Comparison of ENCODE assay signal across 8 mouse cellular contexts in the genomic region with DNA sequence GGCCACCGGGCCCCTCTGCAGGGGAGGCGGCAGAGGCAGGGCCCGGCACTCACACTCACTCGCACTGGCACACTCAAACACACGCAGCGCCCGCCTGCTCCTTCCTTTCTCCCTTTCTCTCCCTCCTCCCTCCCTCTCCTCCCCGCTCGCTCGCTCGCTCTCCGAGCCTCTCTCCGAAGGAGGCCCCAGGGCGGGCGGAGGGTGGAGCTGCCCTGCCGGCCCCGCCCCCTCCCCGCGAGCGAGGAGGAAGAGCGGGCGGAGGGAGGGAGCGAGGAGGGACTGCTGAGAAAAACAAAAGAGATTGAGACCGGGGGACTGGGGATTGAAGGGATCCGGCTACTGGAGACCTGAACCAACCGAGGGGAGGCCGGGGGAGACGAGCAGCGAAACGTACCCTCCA. TPM values are rescaled to one million over a fixed set of nuclear protein-coding genes. Genes with fewer than 3 reads are reported as not detected.
DNase-seq lines count a peak whose midpoint lies in the region; ATAC-seq lines count a peak whose summit lies in the region.

No protein-coding gene starts in this region.

- 4% methylated on average over 29 of the region's 30 CpGs for WGBS in embryonic facial prominence, embryonic 10.5 days

- H3K27ac ChIP-seq in embryonic facial prominence, embryonic 10.5 days (replicated peaks), result peak overlapping the region; percentile 96

- DNase-seq in 3134 (ENCODE audit: extremely low read depth, insufficient read length, low spot score), result peak; percentile 87
- peak; percentile 96 for DNase-seq in adrenal gland, postnatal 14 days
- DNase-seq in embryonic facial prominence, embryonic 10.5 days (ENCODE audit: low spot score), result peak; percentile 96
- DNase-seq in heart, adult 11 months, result peak; percentile 99
- DNase-seq in kidney, adult 18-20 months, result peak; percentile 90
- peak; percentile 96 for DNase-seq in liver
- peak; percentile 92 to 96 for DNase-seq in spleen, postnatal 4 days (ENCODE audit: low spot score in 2 of 2)

- ATAC-seq in monocyte, adult 5-6 weeks (replicated peaks; ENCODE audit: insufficient number of reproducible peaks, low FRiP score, low TSS enrichment, poor library complexity, severe bottlenecking), result peak; percentile 82

- H3K9me3 ChIP-seq in embryonic facial prominence, embryonic 10.5 days, result no peaks in the 10 kb centered on the region

- H3K27me3 ChIP-seq in embryonic facial prominence, embryonic 10.5 days (replicated peaks; ENCODE audit: low read depth, poor library complexity, severe bottlenecking), result no peaks in the 10 kb centered on the region

- peaks cover 33% of the 10 kb centered on the region for H3K36me3 ChIP-seq in embryonic facial prominence, embryonic 10.5 days (replicated peaks)

- peak overlapping the region; percentile 94 for H3K4me3 ChIP-seq in embryonic facial prominence, embryonic 10.5 days

- H3K4me1 ChIP-seq in embryonic facial prominence, embryonic 10.5 days, result peaks cover 78% of the 10 kb centered on the region

RNA-seq across cellular contexts. Expression of gene Pprc1, which starts 5.2 kb away (rescaled TPM):
- total RNA-seq in adrenal gland, postnatal 14 days (2021), result 32.9 and 33.8 TPM in 2 replicates
- polyA plus RNA-seq in embryonic facial prominence, embryonic 10.5 days (2016; fragmentation: Nextera tagmentation; extraction: Ambion mirVana), result 55.2 and 65.1 TPM in 2 replicates
- total RNA-seq in monocyte, adult 5-6 weeks (2017), result 4.4 to 21.4 TPM (median 6.6 TPM) in 3 replicates

RNA-seq across cellular contexts. Expression of gene Ldb1, which starts 5.5 kb away (rescaled TPM):
- 63.1 and 82.7 TPM in 2 replicates for total RNA-seq in adrenal gland, postnatal 14 days (2021)
- 95.0 and 97.8 TPM in 2 replicates for polyA plus RNA-seq in embryonic facial prominence, embryonic 10.5 days (2016; fragmentation: Nextera tagmentation; extraction: Ambion mirVana)
- 90.1 to 143 TPM (median 108 TPM) in 3 replicates for total RNA-seq in monocyte, adult 5-6 weeks (2017)

RNA-seq across cellular contexts. Expression of gene Hps6, which starts 36.2 kb away (rescaled TPM):
- total RNA-seq in adrenal gland, postnatal 14 days (2021), result 10.7 and 11.3 TPM in 2 replicates
- polyA plus RNA-seq in embryonic facial prominence, embryonic 10.5 days (2016; fragmentation: Nextera tagmentation; extraction: Ambion mirVana), result 4.4 and 5.0 TPM in 2 replicates
- 4.3 to 14.7 TPM (median 6.0 TPM) in 3 replicates for total RNA-seq in monocyte, adult 5-6 weeks (2017)

RNA-seq across cellular contexts. Expression of gene Nolc1, which starts 36.2 kb away (rescaled TPM):
- total RNA-seq in adrenal gland, postnatal 14 days (2021), result 59.2 and 62.9 TPM in 2 replicates
- polyA plus RNA-seq in embryonic facial prominence, embryonic 10.5 days (2016; fragmentation: Nextera tagmentation; extraction: Ambion mirVana), result 161 and 167 TPM in 2 replicates
- total RNA-seq in monocyte, adult 5-6 weeks (2017), result 30.2 to 54.5 TPM (median 30.5 TPM) in 3 replicates

RNA-seq across cellular contexts. Expression of gene Armh3, which starts 41.2 kb away (rescaled TPM):
- total RNA-seq in adrenal gland, postnatal 14 days (2021), result 15.3 and 17.0 TPM in 2 replicates
- polyA plus RNA-seq in embryonic facial prominence, embryonic 10.5 days (2016; fragmentation: Nextera tagmentation; extraction: Ambion mirVana), result 18.4 and 19.1 TPM in 2 replicates
- total RNA-seq in monocyte, adult 5-6 weeks (2017), result 7.5 to 16.0 TPM (median 11.5 TPM) in 3 replicates

Comparison
In these comparisons a context has a peak if more than half of its experiments do, and no peak if none do; other contexts are left out.
1. Peak in every context shown above with its lines: DNase-seq, ATAC-seq, H3K4me3 ChIP-seq and H3K27ac ChIP-seq.